In genomic region chr4:124210103-124210502, GRCm38 (mm10) we compare ENCODE assay signal across 21 mouse cellular contexts.
DNase-seq lines count a peak whose midpoint lies in the region; ATAC-seq lines count a peak whose summit lies in the region.
"Had no signal": no experiment of that assay in that cellular context is flagged by ENCODE, and none has a peak within 500 bp of the region (broad histone marks: within the 10 kb centered on the region; RNA-seq: fewer than 3 reads in every experiment).

No protein-coding gene starts in this region.

- no peak overlapping the region for H3K4me3 ChIP-seq in hindbrain, embryonic 13.5 days
- H3K4me3 ChIP-seq: embryonic facial prominence, embryonic 13.5 days; gastrocnemius, adult 2 months; heart, embryonic 10.5 days; liver, embryonic 15.5 days; midbrain, embryonic 13.5 days had no signal

- H3K4me1 ChIP-seq in hindbrain, embryonic 13.5 days (replicated peaks) = no peaks in the 10 kb centered on the region
- H3K4me1 ChIP-seq: embryonic facial prominence, embryonic 13.5 days; liver, embryonic 15.5 days; midbrain, embryonic 13.5 days had no signal

- no peaks in the 10 kb centered on the region for H3K9me3 ChIP-seq in hindbrain, embryonic 13.5 days
- H3K9me3 ChIP-seq: embryonic facial prominence, embryonic 13.5 days; heart, embryonic 10.5 days; liver, embryonic 15.5 days; midbrain, embryonic 13.5 days had no signal

- DNase-seq in frontal cortex, postnatal 25 days (ENCODE audit: low spot score in 2 of 2) = no peak
- DNase-seq in right cerebral cortex, adult 18-20 months = peak; percentile 73
- no peak for DNase-seq in right cerebral cortex, postnatal 4 days
- DNase-seq in left cerebral cortex, postnatal 25 days (ENCODE audit: low spot score in 2 of 2) = peak; percentile 44 to 88
- DNase-seq in telencephalon, adult 2 months (ENCODE audit: low read depth, low spot score) = peak; percentile 58
- no peak for DNase-seq in cerebellum, adult 11 months
- DNase-seq: B cell, adult 2 months; cerebellum, adult 9-11 months; gastrocnemius, adult 2 months; heart, postnatal 14 days; kidney, adult 8-10 months; kidney, postnatal 14 days; thymus, postnatal 4 days had no signal

- H3K27ac ChIP-seq in hindbrain, embryonic 13.5 days = no peak overlapping the region
- H3K27ac ChIP-seq: embryonic facial prominence, embryonic 13.5 days; gastrocnemius, adult 2 months; heart, embryonic 10.5 days; hindbrain, embryonic 14.5 days; liver, embryonic 15.5 days; midbrain, embryonic 13.5 days had no signal

- no peak overlapping the region for H3K4me2 ChIP-seq in hindbrain, embryonic 13.5 days
- H3K4me2 ChIP-seq: embryonic facial prominence, embryonic 13.5 days; hindbrain, embryonic 14.5 days; liver, embryonic 15.5 days; midbrain, embryonic 13.5 days had no signal

- WGBS in hindbrain, embryonic 13.5 days = 92% methylated on average over 9 of the region's 9 CpGs

- no peaks in the 10 kb centered on the region for H3K36me3 ChIP-seq in hindbrain, embryonic 13.5 days
- H3K36me3 ChIP-seq: embryonic facial prominence, embryonic 13.5 days; heart, embryonic 10.5 days; liver, embryonic 15.5 days; midbrain, embryonic 13.5 days had no signal

- intact Hi-C loops in left cerebral cortex, postnatal 25 days (cut with DNase I) = loop anchor here (1.0 kb wide), 3 partner anchors 55 to 365 kb away; no protein-coding TSS in a partner anchor

- peak; percentile 83 for ATAC-seq in frontal cortex, adult (ENCODE audit: low TSS enrichment)
- ATAC-seq in hindbrain, embryonic 13.5 days (ENCODE audit: low FRiP score) = no peak
- ATAC-seq: lung, postnatal 0 days; midbrain, embryonic 13.5 days had no signal

- H3K27me3 ChIP-seq in hindbrain, embryonic 13.5 days = peaks cover 6% of the 10 kb centered on the region; the same call in 1 of the 2 replicates
- H3K27me3 ChIP-seq: liver, embryonic 15.5 days; midbrain, embryonic 13.5 days had no signal

- H3K9ac ChIP-seq in hindbrain, embryonic 13.5 days = no peak overlapping the region
- H3K9ac ChIP-seq: embryonic facial prominence, embryonic 13.5 days; hindbrain, embryonic 14.5 days; liver, embryonic 15.5 days; midbrain, embryonic 13.5 days had no signal

Comparison
In these comparisons a context has a peak if more than half of its experiments do, and no peak if none do; other contexts are left out.
1. DNase-seq: peak in right cerebral cortex, adult 18-20 months (single experiment), left cerebral cortex, postnatal 25 days (2 of 2) and telencephalon, adult 2 months (single experiment); none in frontal cortex, postnatal 25 days (0 of 2), right cerebral cortex, postnatal 4 days (single experiment) and cerebellum, adult 11 months (single experiment).